Mouse (Mus musculus) erythroblast, embryonic 14.5 days (primary cell): ENCODE results near the gene Lrig2. TPM values are rescaled to one million over a fixed set of nuclear protein-coding genes. Genes with fewer than 3 reads are reported as not detected.

ENCODE experiments used
- H3K27me3 ChIP-seq: 2 replicates; pipeline ENCODE4 v1.6.1; 2012; ENCODE audit warnings: inconsistent platforms; ENCODE audit not compliant: control insufficient read depth
- H3K36me3 ChIP-seq: 2 replicates; pipeline ENCODE4 v1.6.1; 2012; ENCODE audit warnings: mild to moderate bottlenecking, inconsistent platforms; ENCODE audit not compliant: control insufficient read depth
- H3K4me1 ChIP-seq: 2 replicates; pipeline ENCODE4 v1.6.1; 2012; ENCODE audit warnings: inconsistent platforms; ENCODE audit not compliant: control insufficient read depth
- H3K4me3 ChIP-seq: replicated peaks from 2 replicates; pipeline ENCODE3; 2012; ENCODE audit warnings: moderate library complexity, mild to moderate bottlenecking, inconsistent platforms
- H3K9me3 ChIP-seq: 2 replicates; pipeline ENCODE4 v1.6.1; 2012; ENCODE audit warnings: low read length, inconsistent platforms, mixed read lengths; ENCODE audit not compliant: control insufficient read depth
- GATA1 ChIP-seq: IDR thresholded peaks from 2 replicates; pipeline ENCODE4 v1.6.1; 2012; ENCODE audit warnings: low read length, inconsistent platforms, mixed read lengths
- TAL1 ChIP-seq: IDR thresholded peaks from 3 replicates; pipeline ENCODE4 v1.6.1; 2012; ENCODE audit warnings: low read length, inconsistent platforms, mixed read lengths
- polyA plus RNA-seq: library from polyadenylated mRNA; stranded (reverse); fragments of >175 nt; gene quantifications from 2 replicates; pipeline ENCODE4 v1.2.3, GENCODE M21; 2012

Gene Lrig2
- polyA plus RNA-seq, 1 experiment = 0.19 TPM

- no peak overlapping the region for H3K4me3 ChIP-seq
These were observed 21.5 kb upstream of the Lrig2 start for GRCm38 (mm10) chr3:104533223-104533622.

GRCm38 (mm10) chr3:104526115-104526882, 14.6 kb upstream of the Lrig2 start:
- no peak overlapping the region for H3K4me3 ChIP-seq
- no peaks in the 10 kb centered on the region for H3K9me3 ChIP-seq
- H3K36me3 ChIP-seq = no peaks in the 10 kb centered on the region
- no peaks in the 10 kb centered on the region for H3K4me1 ChIP-seq
- H3K27me3 ChIP-seq = no peaks in the 10 kb centered on the region
- no peak for TF ChIP-seq TAL1
- TF ChIP-seq GATA1 = no peak

More at GRCm38 (mm10) chr3:104533223-104533622, 21.5 kb upstream of the Lrig2 start:
- H3K4me1 ChIP-seq = no peaks in the 10 kb centered on the region
- no peak for TF ChIP-seq GATA1
- TF ChIP-seq TAL1 = no peak
- no peaks in the 10 kb centered on the region for H3K9me3 ChIP-seq
- H3K27me3 ChIP-seq = no peaks in the 10 kb centered on the region
- H3K36me3 ChIP-seq = no peaks in the 10 kb centered on the region

- no peak for TF ChIP-seq GATA1
- TF ChIP-seq TAL1 = no peak
- Histone ChIP-seq H3K27me3 (no peaks in the 10 kb centered on the region), H3K4me1 (no peaks in the 10 kb centered on the region), H3K9me3 (no peaks in the 10 kb centered on the region), H3K4me3 (no peak overlapping the region), H3K36me3 (no peaks in the 10 kb centered on the region)
These were observed 13.8 kb upstream of the Lrig2 start for GRCm38 (mm10) chr3:104525516-104525915.

- H3K27me3 ChIP-seq = no peaks in the 10 kb centered on the region
- H3K36me3 ChIP-seq = no peaks in the 10 kb centered on the region
- H3K4me1 ChIP-seq = no peaks in the 10 kb centered on the region
- no peak overlapping the region for H3K4me3 ChIP-seq
- H3K9me3 ChIP-seq = no peaks in the 10 kb centered on the region
- TF ChIP-seq TAL1 (no peak), GATA1 (no peak)
These were observed 13.3 kb upstream of the Lrig2 start for GRCm38 (mm10) chr3:104525029-104525428.

DNA sequence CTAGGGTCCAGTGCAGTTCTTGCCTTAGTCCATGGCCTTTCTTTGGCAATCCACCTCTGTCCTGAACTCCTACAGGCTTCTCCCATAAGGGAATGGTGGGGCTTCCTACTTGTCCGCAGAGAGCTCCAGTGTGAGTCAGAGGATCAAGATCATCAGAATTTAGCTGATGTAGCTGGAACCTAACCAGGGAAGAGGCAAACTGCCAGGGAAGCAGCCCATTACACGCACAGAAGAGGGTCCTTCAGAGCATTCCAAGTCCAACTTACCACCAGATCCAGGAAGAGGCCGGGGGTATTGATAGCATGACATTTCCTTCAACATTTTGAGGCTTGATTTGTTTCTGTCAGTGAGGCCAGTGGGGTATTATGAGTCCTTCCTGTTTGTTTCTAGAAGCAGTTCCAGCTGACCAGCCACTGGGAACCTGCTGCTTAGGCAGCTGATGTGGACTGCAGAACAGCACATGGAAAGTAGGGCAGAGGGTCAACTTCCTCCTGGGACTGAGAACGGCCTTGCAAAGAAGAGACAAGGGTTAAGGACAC, 11.7 kb upstream of the Lrig2 start:
- no peaks in the 10 kb centered on the region for H3K36me3 ChIP-seq
- H3K9me3 ChIP-seq = no peaks in the 10 kb centered on the region
- no peak for TF ChIP-seq TAL1
- no peak for TF ChIP-seq GATA1
- no peak overlapping the region for H3K4me3 ChIP-seq
- no peaks in the 10 kb centered on the region for H3K27me3 ChIP-seq
- no peaks in the 10 kb centered on the region for H3K4me1 ChIP-seq

DNA sequence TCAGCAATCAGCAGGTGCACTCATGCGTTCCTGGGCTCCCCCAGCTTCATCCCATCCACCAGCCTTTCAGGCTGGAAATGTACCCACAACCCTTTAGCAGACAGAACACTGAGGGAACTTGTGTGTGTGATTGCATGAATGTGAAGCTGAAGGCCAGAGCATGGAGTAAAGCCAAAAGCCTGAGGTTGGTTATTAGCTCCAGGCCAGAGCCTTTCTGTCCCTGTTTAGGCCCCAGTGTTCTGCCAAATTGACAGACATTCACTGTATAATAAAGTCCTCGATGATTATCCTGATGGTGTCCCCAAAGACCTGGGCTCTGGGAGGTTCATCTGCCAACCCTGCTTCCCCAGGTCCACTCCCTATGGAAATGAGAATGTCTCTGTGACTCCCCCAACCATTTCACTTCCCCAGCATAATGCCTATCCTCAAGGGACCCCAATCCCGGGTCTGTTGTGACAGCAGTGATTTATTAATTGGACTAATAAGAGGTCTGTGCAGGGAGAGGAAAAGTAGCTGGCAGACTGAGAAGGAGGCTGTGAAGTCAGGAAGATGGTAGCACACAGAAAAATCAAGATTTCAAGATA, 9.7 kb upstream of the Lrig2 start:
- H3K9me3 ChIP-seq = no peaks in the 10 kb centered on the region; the same call in 1 of the 2 replicates
- H3K36me3 ChIP-seq = no peaks in the 10 kb centered on the region
- H3K4me1 ChIP-seq = no peaks in the 10 kb centered on the region
- no peak for TF ChIP-seq TAL1
- TF ChIP-seq GATA1 = no peak
- no peak overlapping the region for H3K4me3 ChIP-seq
- H3K27me3 ChIP-seq = no peaks in the 10 kb centered on the region

DNA sequence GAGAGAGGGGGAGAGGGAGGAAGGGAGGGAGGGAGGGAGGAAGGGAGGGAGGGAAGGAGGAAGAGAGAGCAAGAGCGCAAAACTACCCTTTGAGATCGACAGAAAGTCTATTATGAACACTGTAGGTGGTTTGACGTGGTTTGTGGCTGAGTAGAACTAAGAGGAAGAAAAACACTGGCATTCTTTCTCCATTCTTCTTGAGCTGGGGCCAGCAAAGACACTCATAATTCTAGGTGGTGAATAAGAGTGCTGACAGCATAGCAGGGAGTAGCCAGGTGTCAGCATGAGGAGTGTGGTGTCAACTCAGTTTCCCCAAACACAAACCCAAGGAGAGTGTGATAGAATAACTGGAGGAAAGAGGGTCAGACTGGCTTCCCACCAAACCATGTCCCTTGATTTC, 8.8 kb upstream of the Lrig2 start:
- no peaks in the 10 kb centered on the region for H3K4me1 ChIP-seq
- H3K9me3 ChIP-seq = no peaks in the 10 kb centered on the region; the same call in 1 of the 2 replicates
- H3K36me3 ChIP-seq = no peaks in the 10 kb centered on the region
- TF ChIP-seq GATA1 = no peak
- TF ChIP-seq TAL1 = no peak
- no peak overlapping the region for H3K4me3 ChIP-seq
- no peaks in the 10 kb centered on the region for H3K27me3 ChIP-seq

GRCm38 (mm10) chr3:104518931-104519330, 7.2 kb upstream of the Lrig2 start:
- Histone ChIP-seq H3K4me3 (no peak overlapping the region), H3K4me1 (no peaks in the 10 kb centered on the region), H3K36me3 (no peaks in the 10 kb centered on the region), H3K27me3 (no peaks in the 10 kb centered on the region), H3K9me3 (no peaks in the 10 kb centered on the region; the same call in 1 of the 2 replicates)
- TF ChIP-seq TAL1 = no peak
- no peak for TF ChIP-seq GATA1

DNA sequence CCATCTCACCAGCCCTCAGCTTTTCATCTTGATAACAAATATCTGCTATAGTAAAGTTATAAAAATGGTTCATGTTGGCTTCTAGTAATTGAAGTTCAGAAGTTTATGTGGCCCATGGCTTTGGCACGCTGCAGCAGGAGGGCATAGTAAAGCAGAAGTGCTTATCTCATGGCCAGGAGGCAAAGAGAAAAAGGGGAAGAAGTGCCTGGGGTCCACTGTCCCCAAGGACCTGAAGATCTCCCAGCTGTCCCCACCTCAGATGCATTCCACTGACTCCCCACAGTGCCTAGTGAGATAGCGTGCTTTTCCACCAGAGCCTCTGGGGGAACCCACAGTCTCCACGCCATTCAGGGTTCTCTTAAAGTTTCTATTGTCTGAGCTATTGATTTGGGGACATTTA, 6.7 kb upstream of the Lrig2 start:
- Histone ChIP-seq H3K9me3 (no peaks in the 10 kb centered on the region; the same call in 1 of the 2 replicates), H3K36me3 (no peaks in the 10 kb centered on the region), H3K27me3 (no peaks in the 10 kb centered on the region), H3K4me3 (no peak overlapping the region), H3K4me1 (peaks cover 2% of the 10 kb centered on the region)
- TF ChIP-seq TAL1 (no peak), GATA1 (no peak)
